Mouse (Mus musculus) kidney, adult 2 months (tissue): ENCODE measurements around the gene Pgf.
A peak's percentile ranks its signal among the peaks of the same experiment; 100 is the strongest.
"Not testable (repeated sequence)": the region's sequence is repeated elsewhere in the genome, so short reads cannot be mapped to it uniquely, and the experiment has no call there.

Experiments
- CTCF ChIP-seq: fragments of 200-500 bp; conservative IDR thresholded peaks from 2 replicates; pipeline ENCODE4 v1.5.1; 2011; ENCODE audit warnings: low read depth, mild to moderate bottlenecking, control low read depth, low read length, moderate library complexity, mixed read lengths; ENCODE audit not compliant: insufficient read depth, insufficient read length
- POLR2A ChIP-seq: fragments of 200-500 bp; IDR thresholded peaks from one replicate; pipeline ENCODE4 v1.6.1; 2011; ENCODE audit warnings: low read depth, low read length, control low read depth

- TF ChIP-seq CTCF: peak; percentile 14; the same call in 1 of the 2 replicates
- not testable (repeated sequence) for TF ChIP-seq POLR2A
These were observed 33.3 kb downstream of the Pgf start for GRCm38 (mm10) chr12:85144276-85144675.
